In genomic region chr3:96503083-96503450, GRCm38 (mm10) we compare ENCODE assay signal across 1 mouse cellular context.
TF ChIP-seq lines count a peak whose summit lies in the region.

No protein-coding gene starts in this region.

TF ChIP-seq in CH12.LX, 34 proteins besides CTCF, POLR2A, EP300 and RAD21 (continued from another document):
- TF ChIP-seq MYC (IDR thresholded peaks at IDR 0.05; ENCODE audit: low read depth, low read length) (peak; percentile 60; the same call in 1 of the 2 replicates), E2F4 (IDR thresholded peaks at IDR 0.05; ENCODE audit: insufficient replicate concordance, low read depth, low read length) (no peak), JUN (IDR thresholded peaks at IDR 0.05; ENCODE audit: insufficient read depth, low read depth, low read length) (no peak), SIN3A (IDR thresholded peaks at IDR 0.05; ENCODE audit: low read length) (peak; percentile 80; the same call in 1 of the 2 replicates), ZMIZ1 (IDR thresholded peaks at IDR 0.05; ENCODE audit: low read depth, low read length) (no peak), RCOR1 (conservative IDR thresholded peaks at IDR 0.05; ENCODE audit: low read depth, low read length) (no peak), TBP (conservative IDR thresholded peaks at IDR 0.05; ENCODE audit: low read depth, low read length) (peak; percentile 67; the same call in 1 of the 2 replicates), HCFC1 (IDR thresholded peaks at IDR 0.05; ENCODE audit: low read depth, low read length) (no peak), KAT2A (IDR thresholded peaks at IDR 0.05; ENCODE audit: insufficient replicate concordance, low read length) (no peak), ZNF384 (IDR thresholded peaks at IDR 0.05; ENCODE audit: low read depth, low read length) (peak; percentile 87), ZKSCAN1 (IDR thresholded peaks at IDR 0.05; ENCODE audit: borderline replicate concordance, low read depth, low read length) (no peak), MAZ (IDR thresholded peaks at IDR 0.05; ENCODE audit: low read depth, low read length) (no peak), MAFK (IDR thresholded peaks at IDR 0.05; ENCODE audit: insufficient replicate concordance, low read length) (no peak), USF1 (IDR thresholded peaks at IDR 0.05; ENCODE audit: low read depth, low read length) (no peak), NRF1 (IDR thresholded peaks at IDR 0.05; ENCODE audit: low read depth, low read length) (no peak)
